ENCODE assay signal across 11 mouse cellular contexts in the genomic region with DNA sequence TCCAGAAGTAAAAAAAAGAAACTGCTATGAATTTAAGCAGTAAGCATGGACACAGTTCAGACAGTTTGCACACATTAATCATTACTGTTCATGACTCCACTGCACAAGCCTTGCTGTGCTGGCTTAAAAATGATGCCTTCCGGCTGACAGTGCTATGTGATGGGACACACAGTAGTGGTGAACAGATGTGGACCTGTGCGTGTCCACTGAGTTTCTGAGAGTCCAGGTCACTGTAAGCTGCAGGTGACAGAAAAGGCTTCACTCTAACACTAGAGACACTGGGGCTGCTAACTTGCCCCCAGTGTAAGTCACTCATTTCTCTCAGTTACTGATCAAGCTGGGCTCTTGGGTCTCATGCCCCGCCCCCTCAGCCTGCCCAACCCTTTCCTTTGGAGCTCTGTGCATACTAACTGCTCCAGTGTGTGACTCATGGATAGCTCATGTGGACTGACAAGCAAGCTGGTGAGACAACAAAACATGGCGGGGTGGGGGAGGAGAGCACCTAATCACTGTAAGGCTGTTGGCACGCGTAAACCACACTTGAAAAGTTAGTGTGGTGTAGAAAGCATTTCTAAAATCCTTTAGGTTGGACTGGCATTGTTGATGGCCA. TPM values are rescaled to one million over a fixed set of nuclear protein-coding genes. Genes with fewer than 3 reads are reported as not detected.
DNase-seq lines count a peak whose midpoint lies in the region; ATAC-seq and TF ChIP-seq lines count a peak whose summit lies in the region.
"Had no signal": no experiment of that assay in that cellular context is flagged by ENCODE, and none has a peak within 500 bp of the region (broad histone marks: within the 10 kb centered on the region; RNA-seq: fewer than 3 reads in every experiment).

No protein-coding gene starts in this region.

- no peak for TF ChIP-seq EP300 in MEL (IDR thresholded peaks at IDR 0.05; ENCODE audit: low read depth in 1 of 2, low read length in 2 of 2)

- no peaks in the 10 kb centered on the region for H3K36me3 ChIP-seq in MEL (ENCODE audit: control insufficient read depth in 1 of 2, insufficient read depth in 2 of 2, low read length in 2 of 2)
- H3K36me3 ChIP-seq in embryonic facial prominence, embryonic 10.5 days (replicated peaks): no peaks in the 10 kb centered on the region
- no peaks in the 10 kb centered on the region for H3K36me3 ChIP-seq in liver, embryonic 12.5 days
- H3K36me3 ChIP-seq: liver, embryonic 15.5 days had no signal

- TF ChIP-seq RAD21 in MEL (IDR thresholded peaks at IDR 0.05; ENCODE audit: low read depth, low read length): no peak

- WGBS in embryonic facial prominence, embryonic 10.5 days: 80% methylated on average over 6 of the region's 6 CpGs
- WGBS in liver, embryonic 12.5 days (ENCODE audit: insufficient replicate concordance): 61% methylated on average over 6 of the region's 6 CpGs

- no peaks in the 10 kb centered on the region for H3K9me3 ChIP-seq in MEL (replicated peaks; ENCODE audit: insufficient read depth, low read length)
- H3K9me3 ChIP-seq in embryonic facial prominence, embryonic 10.5 days: no peaks in the 10 kb centered on the region
- H3K9me3 ChIP-seq in liver, embryonic 12.5 days (replicated peaks): no peaks in the 10 kb centered on the region
- H3K9me3 ChIP-seq: liver, embryonic 15.5 days had no signal

- H3K9ac ChIP-seq in MEL (ENCODE audit: control insufficient read depth, low read depth, low read length, poor library complexity, severe bottlenecking): no peak overlapping the region
- no peak overlapping the region for H3K9ac ChIP-seq in liver, embryonic 12.5 days
- H3K9ac ChIP-seq: liver, embryonic 15.5 days had no signal

- no peak overlapping the region for H3K4me2 ChIP-seq in liver, embryonic 12.5 days
- H3K4me2 ChIP-seq: liver, embryonic 15.5 days had no signal

- no peak for TF ChIP-seq POLR2A in MEL (IDR thresholded peaks at IDR 0.05; ENCODE audit: control insufficient read depth in 1 of 2, insufficient read depth in 1 of 2, low read depth in 1 of 2, low read length in 2 of 2, poor library complexity in 1 of 2)

- TF ChIP-seq CTCF in MEL (IDR thresholded peaks at IDR 0.05 in 2 of 3, conservative IDR thresholded peaks at IDR 0.05 in 1 of 3; ENCODE audit: control insufficient read depth in 1 of 3, insufficient read depth in 1 of 3, low read depth in 2 of 3, low read length in 3 of 3, poor library complexity in 1 of 3, severe bottlenecking in 1 of 3): no peak

- peak; percentile 11 to 20 for DNase-seq in left cerebral cortex, adult 18-20 months (ENCODE audit: low spot score in 2 of 2)
- no peak for DNase-seq in left cerebral cortex, postnatal 4 days
- DNase-seq in MEL (ENCODE audit: low read depth, low spot score): peak; percentile 38
- DNase-seq in embryonic facial prominence, embryonic 10.5 days (ENCODE audit: low spot score): peak; percentile 10
- DNase-seq in heart, postnatal 10 days: no peak
- DNase-seq in thymus, postnatal 0 days (ENCODE audit: low spot score): no peak
- no peak for DNase-seq in heart, adult 18-20 months
- DNase-seq: cerebellum, adult 9-11 months had no signal

- H3K4me3 ChIP-seq in MEL (ENCODE audit: control insufficient read depth in 1 of 2, insufficient read depth in 1 of 2, low read depth in 2 of 2, low read length in 2 of 2): no peak overlapping the region
- no peak overlapping the region for H3K4me3 ChIP-seq in embryonic facial prominence, embryonic 10.5 days
- H3K4me3 ChIP-seq in liver, embryonic 12.5 days: no peak overlapping the region
- H3K4me3 ChIP-seq: liver, embryonic 15.5 days had no signal

- H3K27ac ChIP-seq in MEL (ENCODE audit: control insufficient read depth, low read depth, low read length): no peak overlapping the region
- H3K27ac ChIP-seq in embryonic facial prominence, embryonic 10.5 days (replicated peaks): no peak overlapping the region
- H3K27ac ChIP-seq in liver, embryonic 12.5 days: no peak overlapping the region
- H3K27ac ChIP-seq: liver, embryonic 15.5 days had no signal

- intact Hi-C loops in left cerebral cortex, postnatal 4 days (cut with DNase I): no loop called here
- intact Hi-C loops in heart, postnatal 10 days (cut with DNase I): no loop called here

- no peaks in the 10 kb centered on the region for H3K4me1 ChIP-seq in MEL (ENCODE audit: control insufficient read depth in 1 of 2, insufficient read depth in 2 of 2, low read length in 2 of 2)
- peaks cover 5% of the 10 kb centered on the region; the same call in 1 of the 2 replicates for H3K4me1 ChIP-seq in embryonic facial prominence, embryonic 10.5 days
- peaks cover 11% of the 10 kb centered on the region; the same call in 1 of the 2 replicates for H3K4me1 ChIP-seq in liver, embryonic 12.5 days
- H3K4me1 ChIP-seq: liver, embryonic 15.5 days had no signal

- ATAC-seq in liver, embryonic 12.5 days: peak; percentile 51; the same call in 1 of the 2 replicates
- ATAC-seq: inflammation-experienced regulatory T-cells, adult 6 months had no signal

- no peaks in the 10 kb centered on the region for H3K27me3 ChIP-seq in MEL (ENCODE audit: control insufficient read depth in 1 of 2, insufficient read depth in 2 of 2, low read length in 2 of 2)
- no peaks in the 10 kb centered on the region for H3K27me3 ChIP-seq in embryonic facial prominence, embryonic 10.5 days (replicated peaks; ENCODE audit: low read depth, poor library complexity, severe bottlenecking)
- H3K27me3 ChIP-seq in liver, embryonic 12.5 days (replicated peaks): no peaks in the 10 kb centered on the region
- H3K27me3 ChIP-seq: liver, embryonic 15.5 days had no signal

- H3K79me2 ChIP-seq in MEL (ENCODE audit: control insufficient read depth, insufficient read depth, low read length, poor library complexity): no peaks in the 10 kb centered on the region

TF ChIP-seq in MEL, 35 proteins besides CTCF, POLR2A, EP300 and RAD21:
- TF ChIP-seq CHD1 (IDR thresholded peaks at IDR 0.05; ENCODE audit: low read depth, low read length): no peak
- TF ChIP-seq MEF2A (IDR thresholded peaks at IDR 0.05; ENCODE audit: extremely low read depth, insufficient replicate concordance, low read depth, low read length, poor library complexity, severe bottlenecking): no peak
- TF ChIP-seq JUND (IDR thresholded peaks at IDR 0.05; ENCODE audit: low read depth, low read length): no peak
- TF ChIP-seq TAL1 (IDR thresholded peaks at IDR 0.05; ENCODE audit: low read length): no peak
- TF ChIP-seq ZNF384 (IDR thresholded peaks at IDR 0.05; ENCODE audit: low read depth, low read length): no peak
- TF ChIP-seq NRF1 (IDR thresholded peaks at IDR 0.05; ENCODE audit: insufficient read depth, low read depth, low read length, poor library complexity, severe bottlenecking): no peak
- TF ChIP-seq USF2 (IDR thresholded peaks at IDR 0.05; ENCODE audit: borderline replicate concordance in 1 of 2, insufficient read depth in 1 of 2, low read depth in 1 of 2, low read length in 2 of 2): no peak
- no peak for TF ChIP-seq ZMIZ1 (IDR thresholded peaks at IDR 0.05; ENCODE audit: low read depth, low read length)
- TF ChIP-seq ELF1 (IDR thresholded peaks at IDR 0.05; ENCODE audit: low read depth, low read length): no peak
- TF ChIP-seq MAFK (IDR thresholded peaks at IDR 0.05; ENCODE audit: borderline replicate concordance, low read depth, low read length): no peak
- TF ChIP-seq TBP (IDR thresholded peaks at IDR 0.05; ENCODE audit: low read depth, low read length): no peak
- TF ChIP-seq CHD2 (IDR thresholded peaks at IDR 0.05; ENCODE audit: low read length): no peak

RNA-seq across cellular contexts. Expression of a gene that starts 23.5 kb away (rescaled TPM):
- total RNA-seq in left cerebral cortex, adult 18-20 months (2021): 10 to 100 TPM; 26.4 to 28.6 TPM
- total RNA-seq in left cerebral cortex, postnatal 4 days (2021): 100 to 1,000 TPM; 131 to 140 TPM
- total RNA-seq in MEL (2012; rRNA removed): 10.6 and 12.5 TPM in 2 replicates
- polyA plus RNA-seq in MEL (2012; ENCODE audit: insufficient read depth in 1 of 2, insufficient read length in 2 of 2, low read depth in 1 of 2, low replicate concordance in 2 of 2, missing spikeins in 1 of 2): 10 to 100 TPM in 1 of 2 experiments, not detected in 1; 20.3 TPM
- 68.7 and 70.9 TPM in 2 replicates for polyA plus RNA-seq in embryonic facial prominence, embryonic 10.5 days (2016; fragmentation: Nextera tagmentation; extraction: Ambion mirVana)
- 13.1 and 14.1 TPM in 2 replicates for polyA plus RNA-seq in liver, embryonic 12.5 days (2016; fragmentation: Nextera tagmentation; extraction: Ambion mirVana)
- 10 to 100 TPM in 1 of 2 experiments, 1 to 10 TPM in 1; 9.5 to 12.2 TPM for total RNA-seq in heart, postnatal 10 days (2021)
- polyA plus RNA-seq in thymus, postnatal 0 days (2015; fragmentation: Nextera tagmentation; extraction: Ambion mirVana): 76.0 and 78.1 TPM in 2 replicates
- total RNA-seq in heart, adult 18-20 months (2021): 10 to 100 TPM in 1 of 2 experiments, 1 to 10 TPM in 1; 5.4 to 10.1 TPM

RNA-seq across cellular contexts. Expression of a gene that starts 43.1 kb away (rescaled TPM):
- not detected for total RNA-seq in left cerebral cortex, adult 18-20 months (2021)
- under 1 TPM in 1 of 2 experiments, not detected in 1; 0.06 TPM for total RNA-seq in left cerebral cortex, postnatal 4 days (2021)
- total RNA-seq in MEL (2012; rRNA removed): not detected in 2 replicates
- polyA plus RNA-seq in MEL (2012; ENCODE audit: insufficient read depth in 1 of 2, insufficient read length in 2 of 2, low read depth in 1 of 2, low replicate concordance in 2 of 2, missing spikeins in 1 of 2): not detected
- not detected in 2 replicates for polyA plus RNA-seq in embryonic facial prominence, embryonic 10.5 days (2016; fragmentation: Nextera tagmentation; extraction: Ambion mirVana)
- polyA plus RNA-seq in liver, embryonic 12.5 days (2016; fragmentation: Nextera tagmentation; extraction: Ambion mirVana): not detected in 2 replicates
- total RNA-seq in heart, postnatal 10 days (2021): under 1 TPM in 1 of 2 experiments, not detected in 1; 0.15 TPM
- 0.03 TPM in 1 of 2 replicates, not detected in the other for polyA plus RNA-seq in thymus, postnatal 0 days (2015; fragmentation: Nextera tagmentation; extraction: Ambion mirVana)
- under 1 TPM; 0.20 to 0.28 TPM for total RNA-seq in heart, adult 18-20 months (2021)
- polyA plus RNA-seq: inflammation-experienced regulatory T-cells, adult 6 months; liver, embryonic 15.5 days had no signal

Comparison
In these comparisons a context has a peak if more than half of its experiments do, and no peak if none do; other contexts are left out.
1. DNase-seq: peak in left cerebral cortex, adult 18-20 months (2 of 2), MEL (single experiment) and embryonic facial prominence, embryonic 10.5 days (single experiment); none in left cerebral cortex, postnatal 4 days (single experiment), heart, postnatal 10 days (0 of 2), thymus, postnatal 0 days (single experiment) and heart, adult 18-20 months (0 of 2).